Mouse (Mus musculus) kidney, postnatal 25 days (tissue): ENCODE measurements around the gene Zbtb17.
A peak's percentile ranks its signal among the peaks of the same experiment; 100 is the strongest.

ENCODE experiments used
- DNase-seq, 2 experiments: peaks; one replicate each; pipeline ENCODE4 v3.0.0; 2021; ENCODE audit warnings: mixed read lengths in 2 of 2

The Zbtb17 gene

DNA sequence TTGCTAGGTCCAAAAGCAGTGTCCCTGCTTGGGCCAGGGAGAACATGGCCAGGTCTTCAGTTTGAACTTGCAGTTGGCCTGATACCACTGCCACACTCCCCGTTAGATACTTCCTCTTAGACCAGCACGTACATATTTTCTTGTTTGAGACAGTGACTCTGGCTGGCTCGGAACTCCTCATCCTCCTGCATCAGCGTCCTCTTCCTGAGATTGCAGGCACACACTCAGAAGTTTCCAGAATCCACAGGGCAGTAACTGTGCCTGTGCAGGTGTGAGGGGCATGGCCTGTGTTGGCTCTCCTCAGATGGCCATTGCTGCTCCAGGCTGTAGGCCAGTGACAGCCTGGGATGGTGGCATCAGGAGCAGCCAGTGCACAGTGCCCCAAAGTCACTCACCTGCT, 16.0 kb downstream of the Zbtb17 start:
- no peak for DNase-seq

DNA sequence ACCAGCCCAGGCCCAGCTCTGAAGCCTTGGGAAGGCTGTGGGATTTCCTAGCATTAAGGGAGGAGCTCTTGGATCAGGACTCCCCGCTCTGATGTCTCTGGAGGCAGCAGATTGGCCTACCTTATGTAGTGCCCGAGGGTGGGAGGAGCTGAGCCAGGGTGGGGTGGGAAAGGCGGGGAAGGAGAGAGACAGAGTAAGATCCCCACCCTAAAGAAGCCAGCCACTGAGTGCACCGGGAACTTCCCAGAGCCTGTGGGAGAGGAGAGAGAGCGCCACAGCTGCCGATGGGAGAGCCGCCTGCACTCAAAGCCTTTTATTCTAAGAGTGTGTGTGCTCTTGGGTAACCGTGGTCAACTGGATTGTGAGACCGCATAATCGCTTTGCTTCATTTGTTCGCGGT, 16.6 kb downstream of the Zbtb17 start:
- DNase-seq = no peak

GRCm38 (mm10) chr4:141461576-141461975, 17.1 kb downstream of the Zbtb17 start:
- DNase-seq = no peak

DNA sequence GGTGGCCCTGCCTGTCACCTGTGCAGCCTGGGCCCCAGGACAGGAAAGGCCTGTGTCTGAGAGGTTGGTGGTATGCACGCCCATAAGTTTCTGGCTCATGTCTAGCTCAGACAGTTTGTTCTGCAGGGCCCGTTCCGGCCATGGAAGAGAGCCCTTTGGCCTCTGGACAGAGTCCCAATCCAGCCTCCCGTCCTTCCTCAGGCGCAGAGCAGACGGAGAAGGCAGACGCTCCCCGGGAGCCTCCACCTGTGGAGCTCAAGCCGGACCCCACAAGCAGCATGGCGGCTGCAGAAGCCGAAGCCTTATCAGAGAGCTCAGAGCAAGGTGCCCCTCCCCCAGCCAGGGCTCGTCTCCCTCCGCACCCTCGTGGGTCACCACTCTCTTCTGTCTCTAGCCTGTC, 19.0 kb downstream of the Zbtb17 start:
- peak; percentile 67 to 83 for DNase-seq

DNA sequence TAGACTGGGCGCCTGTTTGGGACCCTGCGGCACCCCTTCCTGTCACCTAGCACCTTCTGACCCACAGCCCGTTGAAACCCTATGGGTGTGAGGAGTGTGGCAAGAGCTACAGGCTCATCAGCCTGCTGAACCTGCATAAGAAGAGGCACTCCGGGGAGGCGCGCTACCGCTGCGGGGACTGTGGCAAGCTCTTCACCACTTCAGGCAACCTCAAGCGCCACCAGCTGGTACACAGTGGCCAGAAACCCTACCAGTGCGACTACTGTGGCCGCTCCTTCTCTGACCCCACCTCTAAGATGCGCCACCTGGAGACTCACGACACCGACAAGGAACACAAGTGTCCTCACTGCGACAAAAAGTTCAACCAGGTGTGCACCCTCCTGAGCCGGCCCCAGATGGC, 20.3 kb downstream of the Zbtb17 start:
- DNase-seq = no peak

DNA sequence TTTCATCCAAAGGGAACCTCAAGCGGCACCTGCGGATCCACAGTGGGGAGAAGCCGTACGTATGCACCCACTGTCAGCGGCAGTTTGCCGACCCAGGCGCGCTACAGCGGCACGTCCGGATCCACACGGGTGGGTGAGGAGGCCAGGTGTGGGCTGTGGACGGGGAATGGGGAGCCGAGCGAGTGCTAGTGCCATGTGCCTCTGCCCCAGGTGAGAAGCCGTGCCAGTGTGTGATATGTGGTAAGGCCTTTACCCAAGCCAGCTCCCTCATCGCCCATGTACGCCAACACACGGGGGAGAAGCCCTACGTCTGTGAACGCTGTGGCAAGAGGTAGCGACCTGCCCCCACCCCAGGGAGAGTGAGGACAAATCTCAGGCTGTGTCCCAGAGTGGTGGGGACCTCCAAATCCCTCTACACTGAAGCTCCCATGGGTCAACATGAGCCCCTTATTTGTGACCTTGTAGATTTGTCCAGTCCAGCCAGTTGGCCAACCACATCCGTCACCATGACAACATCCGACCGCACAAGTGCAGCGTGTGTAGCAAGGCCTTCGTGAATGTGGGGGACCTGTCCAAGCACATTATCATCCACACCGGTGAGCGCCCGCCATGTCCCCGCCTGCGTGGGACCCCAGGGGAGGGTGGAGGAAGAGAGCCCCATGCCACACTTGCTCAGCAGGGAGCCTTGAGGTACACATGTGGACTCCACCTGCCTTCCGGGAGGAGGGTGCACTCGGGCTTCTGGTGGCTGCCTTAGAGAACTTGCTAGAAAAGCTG, 21.2 kb downstream of the Zbtb17 start:
- DNase-seq = no peak

DNA sequence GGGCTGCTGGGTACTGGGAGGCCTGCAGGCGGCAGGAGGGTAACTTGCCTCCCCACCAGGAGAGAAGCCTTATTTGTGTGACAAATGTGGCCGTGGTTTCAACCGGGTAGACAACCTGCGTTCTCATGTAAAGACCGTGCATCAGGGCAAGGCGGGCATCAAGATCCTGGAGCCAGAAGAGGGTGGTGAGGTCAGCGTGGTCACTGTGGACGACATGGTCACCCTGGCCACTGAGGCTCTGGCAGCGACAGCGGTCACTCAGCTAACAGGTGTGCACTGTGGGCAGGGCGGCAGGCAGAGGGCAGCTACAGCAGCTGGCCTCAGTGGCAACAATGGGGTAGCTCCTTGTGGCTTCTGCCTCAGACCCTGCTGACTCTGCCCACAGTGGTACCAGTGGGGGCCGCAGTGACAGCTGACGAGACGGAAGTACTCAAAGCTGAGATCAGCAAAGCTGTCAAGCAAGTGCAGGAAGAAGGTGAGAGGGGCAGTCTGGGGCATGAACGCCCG, 21.9 kb downstream of the Zbtb17 start:
- DNase-seq = no peak

GRCm38 (mm10) chr4:141466844-141467580, 22.6 kb downstream of the Zbtb17 start:
- no peak for DNase-seq

DNA sequence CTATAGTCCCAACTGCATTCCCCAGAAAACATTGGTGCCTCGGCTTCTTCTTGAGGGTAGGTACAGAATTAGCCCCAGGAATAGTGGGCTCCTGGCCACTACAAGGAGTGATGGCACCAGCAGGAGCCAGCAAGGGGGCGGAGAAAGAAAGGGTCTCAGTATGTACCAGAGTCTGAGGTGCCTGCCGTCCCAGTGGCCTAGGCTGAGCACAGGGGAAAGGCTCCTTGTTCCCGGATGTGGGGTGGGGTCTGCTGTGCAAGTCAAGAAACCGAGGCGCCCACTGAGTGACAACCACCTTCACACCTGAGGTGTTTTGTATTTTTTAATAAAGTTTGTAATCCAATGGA, 23.1 kb downstream of the Zbtb17 start:
- no peak for DNase-seq

- DNase-seq = no peak
Measured at GRCm38 (mm10) chr4:141468576-141468975, 24.1 kb downstream of the Zbtb17 start.

GRCm38 (mm10) chr4:141469343-141469742, 24.9 kb downstream of the Zbtb17 start:
- DNase-seq = no peak

DNA sequence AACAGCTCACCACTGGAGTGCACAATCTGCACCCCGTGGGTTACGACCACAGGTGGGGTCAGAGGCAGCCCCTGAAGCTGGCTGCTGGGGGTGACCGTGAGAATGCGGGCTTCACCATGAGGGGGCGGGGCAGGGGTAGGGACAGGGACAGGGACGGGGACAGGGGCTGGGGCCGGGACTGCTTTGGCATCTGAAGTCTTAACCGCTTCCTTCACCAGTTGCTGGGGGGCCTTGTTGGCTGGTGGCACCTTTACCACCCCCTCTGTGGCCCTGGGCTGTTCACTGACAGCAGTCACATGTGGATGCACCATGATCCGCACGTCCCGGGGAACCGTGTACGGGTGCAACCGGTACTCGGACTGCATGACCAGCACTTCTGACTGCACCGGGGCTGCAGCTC, 27.0 kb downstream of the Zbtb17 start:
- DNase-seq = no peak

GRCm38 (mm10) chr4:141472641-141473321, 28.3 kb downstream of the Zbtb17 start:
- no peak for DNase-seq

DNA sequence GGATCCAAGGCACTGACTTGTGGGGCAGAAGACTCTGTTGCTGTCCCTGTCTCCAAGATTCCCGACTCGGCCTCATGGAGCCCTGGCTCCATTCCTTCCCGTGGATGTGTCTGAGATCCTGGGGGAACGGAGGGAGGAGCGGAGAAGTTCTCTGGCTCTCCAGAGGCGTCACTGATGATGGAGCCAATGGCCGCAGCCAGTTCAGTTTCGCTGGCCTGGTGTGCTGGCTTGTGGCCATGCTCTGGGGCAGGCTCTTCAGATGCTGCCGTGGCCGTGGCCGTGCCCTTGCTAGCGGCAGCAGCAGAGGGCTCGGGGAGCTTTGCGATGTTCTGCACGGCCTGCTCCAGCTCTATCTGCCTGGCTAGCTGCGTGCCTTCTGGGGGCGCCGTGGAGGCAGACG, 30.0 kb downstream of the Zbtb17 start:
- DNase-seq = no peak

DNA sequence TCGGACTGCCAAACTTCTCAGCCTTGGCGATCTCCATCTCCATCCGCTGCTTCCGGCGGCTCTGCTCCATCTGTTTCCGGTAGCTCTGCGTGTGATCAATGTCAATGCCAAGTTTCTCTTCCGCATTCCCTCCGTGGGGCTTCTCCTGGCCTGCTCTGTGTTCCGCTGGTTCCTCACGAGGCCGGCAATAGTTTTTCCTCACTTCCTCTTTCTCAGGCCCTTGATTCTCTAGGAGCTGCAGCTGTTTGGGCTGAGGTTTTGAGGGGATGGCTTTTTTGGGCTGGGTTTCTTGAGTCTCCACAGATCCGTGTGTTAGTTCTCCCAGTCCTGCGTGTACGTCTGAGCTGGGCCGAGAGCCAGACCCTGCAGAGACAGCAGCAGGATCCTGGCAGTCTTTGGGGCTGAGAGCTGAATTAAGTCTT, 33.2 kb downstream of the Zbtb17 start:
- no peak for DNase-seq

- DNase-seq = no peak
Measured at GRCm38 (mm10) chr4:141478225-141478624, 33.8 kb downstream of the Zbtb17 start.

- DNase-seq = no peak
Measured at GRCm38 (mm10) chr4:141478794-141479193, 34.3 kb downstream of the Zbtb17 start.

DNA sequence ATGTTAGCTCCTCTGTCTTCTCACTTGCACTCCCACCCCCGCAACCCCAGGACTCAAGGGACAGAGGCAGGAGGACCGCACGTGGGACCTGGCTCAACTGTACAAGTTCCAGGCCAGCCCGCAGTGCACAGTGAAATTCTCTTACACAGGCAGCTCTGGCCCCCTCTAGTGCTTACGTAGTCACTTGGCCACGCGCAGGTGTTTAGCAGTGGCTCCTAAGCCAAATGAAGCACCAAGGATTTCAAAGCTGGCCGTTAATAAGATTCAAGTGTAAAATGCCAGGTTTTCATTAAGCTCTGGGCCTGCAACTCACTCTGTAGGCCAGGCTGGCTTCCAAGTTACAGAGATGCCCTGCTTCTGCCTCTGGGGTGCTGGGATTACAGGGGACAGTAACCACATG, 35.0 kb downstream of the Zbtb17 start:
- no peak for DNase-seq

DNA sequence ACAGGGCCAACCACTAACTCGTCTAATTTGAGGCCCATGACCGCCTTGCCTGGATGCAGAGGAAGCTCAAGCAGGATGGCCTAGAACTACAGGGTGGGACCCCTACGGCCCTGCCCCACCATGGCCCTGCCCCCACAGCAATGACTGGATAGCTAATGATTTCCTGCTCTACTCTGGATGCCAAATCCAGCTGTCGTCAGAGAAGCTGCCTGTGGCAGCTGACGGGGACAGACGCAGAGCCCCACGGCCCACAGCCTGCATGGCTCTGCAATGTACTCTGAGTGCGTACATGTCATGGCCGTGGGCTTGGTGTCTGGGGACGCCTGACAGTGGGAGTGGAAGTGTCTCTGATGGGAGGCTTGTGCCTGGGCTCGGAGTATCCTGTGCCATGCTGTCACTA, 39.6 kb downstream of the Zbtb17 start:
- no peak for DNase-seq

GRCm38 (mm10) chr4:141487581-141487980, 43.1 kb downstream of the Zbtb17 start:
- DNase-seq = no peak

- DNase-seq = peak; percentile 31 to 44
Measured at GRCm38 (mm10) chr4:141488670-141489069, 44.2 kb downstream of the Zbtb17 start.

DNA sequence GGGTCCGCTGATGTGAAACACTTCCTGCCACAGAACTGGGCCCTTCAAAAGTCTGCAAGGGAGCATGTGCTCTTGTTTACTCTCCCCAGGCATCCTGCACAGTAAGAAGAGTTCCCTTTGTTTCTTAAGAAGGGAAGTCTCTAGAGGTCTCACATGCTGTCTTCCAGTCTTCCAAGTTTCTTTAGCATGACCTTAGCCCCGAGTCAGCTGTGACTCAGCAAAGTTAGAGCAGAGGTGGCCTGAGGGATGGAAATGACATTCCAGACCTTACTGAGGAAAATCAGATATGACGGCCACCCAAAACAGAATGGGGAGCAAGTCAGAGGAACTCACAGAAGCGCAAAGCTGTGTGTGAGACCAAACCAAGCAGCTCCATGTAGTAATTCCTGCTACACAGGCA, 56.2 kb downstream of the Zbtb17 start:
- DNase-seq = peak; percentile 48

GRCm38 (mm10) chr4:141501058-141501457, 56.6 kb downstream of the Zbtb17 start:
- no peak for DNase-seq

- no peak for DNase-seq
Measured at GRCm38 (mm10) chr4:141502723-141503122, 58.3 kb downstream of the Zbtb17 start.
